Mouse (Mus musculus): ENCODE data around the gene Stxbp2. TPM values are rescaled to one million over a fixed set of nuclear protein-coding genes. Genes with fewer than 3 reads are reported as not detected.

The Stxbp2 gene
- polyA plus RNA-seq, 1 experiment from 2014 or later, result 52.2 TPM

- 9% methylated on average over 5 of the region's 5 CpGs for WGBS (ENCODE audit: insufficient replicate concordance)
- peaks cover 11% of the 10 kb centered on the region for H3K4me1 ChIP-seq (replicated peaks)
- DNase-seq (peak; percentile 62), ATAC-seq (ENCODE audit: low read depth) (peak; percentile 79)
- no peaks in the 10 kb centered on the region for H3K27me3 ChIP-seq
- no peak overlapping the region for H3K9ac ChIP-seq
- no peak overlapping the region for H3K4me2 ChIP-seq
- no peak overlapping the region for H3K4me3 ChIP-seq (replicated peaks)
- H3K9me3 ChIP-seq (replicated peaks), result no peaks in the 10 kb centered on the region
- H3K36me3 ChIP-seq, result peaks cover 18% of the 10 kb centered on the region
- no peak overlapping the region for H3K27ac ChIP-seq
Observed at GRCm38 (mm10) chr8:3645804-3646203, 15.0 kb downstream of the Stxbp2 start.

DNA sequence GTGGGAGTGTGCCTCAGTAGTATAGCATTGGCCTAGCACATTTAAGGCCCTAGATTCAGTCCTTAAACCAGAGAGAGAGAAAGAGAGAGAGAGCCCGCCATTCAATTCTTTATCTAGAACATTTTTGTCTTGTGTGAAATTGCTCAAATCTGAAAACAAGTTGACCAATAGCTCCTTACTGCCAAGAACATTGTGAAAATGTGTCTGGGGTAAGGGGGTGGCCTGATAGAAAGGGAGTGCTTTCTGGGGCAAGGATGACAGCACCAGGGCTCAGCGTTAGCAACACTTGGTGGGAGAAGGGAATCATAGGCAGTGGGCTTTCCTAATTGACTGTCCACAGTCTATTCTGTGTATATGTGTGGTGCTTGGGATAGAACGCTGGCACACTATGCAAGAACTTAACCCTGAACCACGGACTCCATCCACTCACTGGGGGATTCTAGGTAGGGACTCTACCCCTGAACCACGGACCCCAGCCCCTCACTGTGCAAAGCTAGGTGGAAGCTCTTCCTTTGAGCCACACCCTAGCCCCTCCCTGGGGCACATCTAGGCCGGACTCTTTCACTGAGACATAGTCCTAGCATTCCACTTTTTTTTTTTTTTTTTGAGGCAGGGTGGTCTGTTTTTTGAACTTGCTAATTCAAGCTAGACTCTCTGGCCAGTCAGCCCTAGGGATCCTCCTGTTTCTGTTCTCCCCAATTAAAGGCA lies 16.2 kb downstream of the Stxbp2 start:
- Histone ChIP-seq H3K27ac (no peak overlapping the region), H3K27me3 (0 out of 2 replicates have a peak, but pooled peaks cover under 1% of the 10 kb centered on the region), H3K4me1 (replicated peaks) (peaks cover 11% of the 10 kb centered on the region), H3K4me2 (no peak overlapping the region), H3K9ac (no peak overlapping the region), H3K9me3 (replicated peaks) (no peaks in the 10 kb centered on the region), H3K4me3 (replicated peaks) (no peak overlapping the region), H3K36me3 (peaks cover 7% of the 10 kb centered on the region)
- no peak for DNase-seq
- 65% methylated on average over 6 of the region's 6 CpGs for WGBS (ENCODE audit: insufficient replicate concordance)
- no peak for ATAC-seq (ENCODE audit: low read depth)

- H3K4me1 ChIP-seq (replicated peaks), result peaks cover 11% of the 10 kb centered on the region
- H3K9me3 ChIP-seq (replicated peaks), result no peaks in the 10 kb centered on the region
- 61% methylated on average over 4 of the region's 4 CpGs for WGBS (ENCODE audit: insufficient replicate concordance)
- H3K27ac ChIP-seq, result no peak overlapping the region
- DNase-seq (no peak), ATAC-seq (ENCODE audit: low read depth) (no peak)
- 0 out of 2 replicates have a peak, but pooled peaks cover 4% of the 10 kb centered on the region for H3K27me3 ChIP-seq
- peaks cover 2% of the 10 kb centered on the region for H3K36me3 ChIP-seq
- no peak overlapping the region for H3K4me3 ChIP-seq (replicated peaks)
- H3K9ac ChIP-seq, result no peak overlapping the region
- no peak overlapping the region for H3K4me2 ChIP-seq
Observed at GRCm38 (mm10) chr8:3647561-3647960, 16.8 kb downstream of the Stxbp2 start.

GRCm38 (mm10) chr8:3648268-3648667 lies 17.5 kb downstream of the Stxbp2 start:
- 50% methylated on average over 2 of the region's 2 CpGs for WGBS (ENCODE audit: insufficient replicate concordance)
- no peak for DNase-seq
- H3K9me3 ChIP-seq (replicated peaks), result no peaks in the 10 kb centered on the region

DNA sequence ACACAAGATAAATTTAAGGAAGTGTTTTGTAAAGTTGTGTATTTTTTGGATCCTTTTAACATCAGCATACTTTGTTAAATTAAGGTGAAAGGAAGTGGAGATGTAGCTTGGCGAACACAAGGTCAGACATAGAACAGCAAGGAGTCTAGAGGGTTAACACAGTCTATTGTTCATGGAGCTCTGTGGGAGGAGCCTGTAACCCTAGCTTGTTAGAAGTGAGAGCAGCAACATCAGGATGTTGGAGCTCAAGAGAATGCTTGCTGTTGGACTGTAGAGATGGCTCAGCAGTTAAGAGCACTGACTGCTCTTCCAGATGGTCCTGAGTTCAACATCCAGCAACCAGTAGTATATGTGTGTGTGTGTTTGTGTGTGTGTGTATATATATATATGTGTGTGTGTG lies 18.2 kb downstream of the Stxbp2 start:
- Histone ChIP-seq H3K36me3 (no peaks in the 10 kb centered on the region), H3K4me1 (replicated peaks) (peaks cover 11% of the 10 kb centered on the region), H3K9ac (no peak overlapping the region), H3K27ac (no peak overlapping the region), H3K27me3 (0 out of 2 replicates have a peak, but pooled peaks cover 4% of the 10 kb centered on the region), H3K4me2 (no peak overlapping the region), H3K4me3 (replicated peaks) (no peak overlapping the region), H3K9me3 (replicated peaks) (no peaks in the 10 kb centered on the region)
- ATAC-seq (ENCODE audit: low read depth), result no peak
- 30% methylated on average over 1 of the region's 1 CpGs for WGBS (ENCODE audit: insufficient replicate concordance)
- no peak for DNase-seq

More at GRCm38 (mm10) chr8:3648268-3648667, 17.5 kb downstream of the Stxbp2 start:
- H3K9ac ChIP-seq, result no peak overlapping the region
- no peak overlapping the region for H3K4me2 ChIP-seq
- no peaks in the 10 kb centered on the region for H3K36me3 ChIP-seq
- no peak for ATAC-seq (ENCODE audit: low read depth)
- H3K4me3 ChIP-seq (replicated peaks), result no peak overlapping the region
- peaks cover 11% of the 10 kb centered on the region for H3K4me1 ChIP-seq (replicated peaks)
- 0 out of 2 replicates have a peak, but pooled peaks cover 4% of the 10 kb centered on the region for H3K27me3 ChIP-seq
- H3K27ac ChIP-seq, result no peak overlapping the region

- no peak for DNase-seq
- 26% methylated on average over 3 of the region's 3 CpGs for WGBS (ENCODE audit: insufficient replicate concordance)
- Histone ChIP-seq H3K9me3 (replicated peaks) (no peaks in the 10 kb centered on the region), H3K9ac (no peak overlapping the region), H3K36me3 (no peaks in the 10 kb centered on the region), H3K4me3 (replicated peaks) (no peak overlapping the region), H3K4me1 (replicated peaks) (no peaks in the 10 kb centered on the region), H3K27me3 (0 out of 2 replicates have a peak, but pooled peaks cover 4% of the 10 kb centered on the region), H3K4me2 (no peak overlapping the region), H3K27ac (no peak overlapping the region)
- ATAC-seq (ENCODE audit: low read depth), result no peak
Observed at GRCm38 (mm10) chr8:3652845-3653244, 22.1 kb downstream of the Stxbp2 start.

GRCm38 (mm10) chr8:3654726-3655508 lies 24.2 kb downstream of the Stxbp2 start:
- Histone ChIP-seq H3K27me3 (0 out of 2 replicates have a peak, but pooled peaks cover 4% of the 10 kb centered on the region), H3K27ac (no peak overlapping the region), H3K36me3 (no peaks in the 10 kb centered on the region), H3K4me2 (no peak overlapping the region), H3K9me3 (replicated peaks) (no peaks in the 10 kb centered on the region), H3K4me1 (replicated peaks) (no peaks in the 10 kb centered on the region), H3K4me3 (replicated peaks) (no peak overlapping the region), H3K9ac (no peak overlapping the region)
- WGBS (ENCODE audit: insufficient replicate concordance), result 66% methylated on average over 11 of the region's 11 CpGs
- ATAC-seq (ENCODE audit: low read depth) (no peak), DNase-seq (no peak)

- no peak for ATAC-seq (ENCODE audit: low read depth)
- Histone ChIP-seq H3K4me3 (replicated peaks) (no peak within 1 kb of the TSS), H3K4me1 (replicated peaks) (no peaks in the 10 kb centered on the region), H3K27ac (no peak within 1 kb of the TSS), H3K9me3 (replicated peaks) (no peaks in the 10 kb centered on the region), H3K27me3 (0 out of 2 replicates have a peak, but pooled peaks cover 4% of the 10 kb centered on the region), H3K4me2 (no peak within 1 kb of the TSS), H3K36me3 (no peaks in the 10 kb centered on the region), H3K9ac (no peak within 1 kb of the TSS)
- DNase-seq, result no peak
- 39% methylated on average over 3 of the region's 3 CpGs for WGBS (ENCODE audit: insufficient replicate concordance)
Observed at GRCm38 (mm10) chr8:3655526-3655925, 24.8 kb downstream of the Stxbp2 start, which contains the start of gene Retn. Gene Retn (plus strand): TSS chr8:3655770.

DNA sequence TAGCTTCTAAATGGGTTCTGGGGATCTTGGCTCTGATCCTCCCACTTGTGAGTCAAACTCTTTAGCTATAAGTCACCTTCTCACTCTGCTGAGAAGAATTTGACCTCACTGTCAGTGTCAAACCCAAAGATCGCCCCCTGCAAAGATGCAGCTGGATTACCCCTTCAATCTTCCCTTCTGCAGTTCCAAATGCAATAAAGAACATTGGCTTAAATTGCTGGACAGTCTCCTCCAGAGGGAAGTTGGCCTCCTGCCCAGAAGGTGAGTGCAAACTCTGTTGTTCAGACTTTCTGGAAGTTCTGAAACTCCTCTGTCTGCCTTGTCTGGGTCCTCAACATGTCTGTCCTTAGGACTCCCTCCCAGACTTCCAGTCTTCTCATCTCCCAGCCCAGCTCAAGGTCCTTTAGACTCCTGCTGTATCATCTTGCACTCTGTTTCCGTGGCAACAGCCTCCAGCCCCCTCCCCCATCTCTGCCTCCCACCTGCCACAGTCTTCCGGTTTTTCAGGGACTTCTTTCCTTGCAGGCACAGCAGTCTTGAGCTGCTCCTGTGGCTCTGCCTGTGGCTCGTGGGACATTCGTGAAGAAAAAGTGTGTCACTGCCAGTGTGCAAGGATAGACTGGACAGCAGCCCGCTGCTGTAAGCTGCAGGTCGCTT lies 26.1 kb downstream of the Stxbp2 start:
- no peak overlapping the region for H3K4me2 ChIP-seq
- no peak for ATAC-seq (ENCODE audit: low read depth)
- 0 out of 2 replicates have a peak, but pooled peaks cover 4% of the 10 kb centered on the region for H3K27me3 ChIP-seq
- H3K9me3 ChIP-seq (replicated peaks), result no peaks in the 10 kb centered on the region
- no peak overlapping the region for H3K27ac ChIP-seq
- H3K9ac ChIP-seq, result no peak overlapping the region
- 22% methylated on average over 7 of the region's 7 CpGs for WGBS (ENCODE audit: insufficient replicate concordance)
- no peaks in the 10 kb centered on the region for H3K36me3 ChIP-seq
- H3K4me3 ChIP-seq (replicated peaks), result no peak overlapping the region
- DNase-seq, result no peak
- no peaks in the 10 kb centered on the region for H3K4me1 ChIP-seq (replicated peaks)

DNA sequence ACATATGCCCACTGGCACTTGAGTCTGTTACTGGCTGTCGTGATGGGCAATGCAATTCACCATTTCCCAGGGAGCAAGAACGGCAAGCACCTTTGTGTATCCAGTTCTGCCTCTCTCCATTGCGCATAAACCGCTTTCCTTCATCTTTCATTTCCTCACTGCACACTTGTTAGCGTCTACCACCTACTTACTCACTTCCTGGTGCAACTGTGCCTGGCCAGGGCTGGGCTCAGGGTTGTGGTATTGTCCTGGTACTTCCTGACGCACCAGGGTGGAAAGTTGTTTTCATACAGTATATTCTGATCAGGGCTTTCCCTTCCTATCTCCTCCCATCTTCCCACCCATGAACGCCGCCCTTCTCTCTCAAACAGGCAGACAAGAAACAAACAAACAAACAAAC lies 30.1 kb downstream of the Stxbp2 start:
- ATAC-seq (ENCODE audit: low read depth) (no peak), DNase-seq (no peak)
- 41% methylated on average over 8 of the region's 8 CpGs for WGBS (ENCODE audit: insufficient replicate concordance)
- Histone ChIP-seq H3K9ac (no peak overlapping the region), H3K27ac (no peak overlapping the region), H3K4me1 (replicated peaks) (no peaks in the 10 kb centered on the region), H3K36me3 (no peaks in the 10 kb centered on the region), H3K9me3 (replicated peaks) (no peaks in the 10 kb centered on the region), H3K4me3 (replicated peaks) (no peak overlapping the region), H3K4me2 (no peak overlapping the region), H3K27me3 (no peaks in the 10 kb centered on the region)

GRCm38 (mm10) chr8:3664405-3664804 lies 33.6 kb downstream of the Stxbp2 start:
- H3K36me3 ChIP-seq, result no peaks in the 10 kb centered on the region
- H3K9me3 ChIP-seq (replicated peaks), result no peaks in the 10 kb centered on the region
- H3K9ac ChIP-seq, result no peak overlapping the region
- H3K4me2 ChIP-seq, result no peak overlapping the region
- H3K27ac ChIP-seq, result no peak overlapping the region
- no peak overlapping the region for H3K4me3 ChIP-seq (replicated peaks)
- H3K27me3 ChIP-seq, result no peaks in the 10 kb centered on the region
- ATAC-seq (ENCODE audit: low read depth), result peak; percentile 65
- no peaks in the 10 kb centered on the region for H3K4me1 ChIP-seq (replicated peaks)
- no peak for DNase-seq
- 21% methylated on average over 5 of the region's 5 CpGs for WGBS (ENCODE audit: insufficient replicate concordance)

Data from liver, embryonic 13.5 days (tissue).